Mouse (Mus musculus): ENCODE measurements around the gene Lin52. TPM values are rescaled to one million over a fixed set of nuclear protein-coding genes. Genes with fewer than 3 reads are reported as not detected.

Lin52 gene
- polyA plus RNA-seq, 1 experiment from 2014 or later = 20.2 TPM

DNA sequence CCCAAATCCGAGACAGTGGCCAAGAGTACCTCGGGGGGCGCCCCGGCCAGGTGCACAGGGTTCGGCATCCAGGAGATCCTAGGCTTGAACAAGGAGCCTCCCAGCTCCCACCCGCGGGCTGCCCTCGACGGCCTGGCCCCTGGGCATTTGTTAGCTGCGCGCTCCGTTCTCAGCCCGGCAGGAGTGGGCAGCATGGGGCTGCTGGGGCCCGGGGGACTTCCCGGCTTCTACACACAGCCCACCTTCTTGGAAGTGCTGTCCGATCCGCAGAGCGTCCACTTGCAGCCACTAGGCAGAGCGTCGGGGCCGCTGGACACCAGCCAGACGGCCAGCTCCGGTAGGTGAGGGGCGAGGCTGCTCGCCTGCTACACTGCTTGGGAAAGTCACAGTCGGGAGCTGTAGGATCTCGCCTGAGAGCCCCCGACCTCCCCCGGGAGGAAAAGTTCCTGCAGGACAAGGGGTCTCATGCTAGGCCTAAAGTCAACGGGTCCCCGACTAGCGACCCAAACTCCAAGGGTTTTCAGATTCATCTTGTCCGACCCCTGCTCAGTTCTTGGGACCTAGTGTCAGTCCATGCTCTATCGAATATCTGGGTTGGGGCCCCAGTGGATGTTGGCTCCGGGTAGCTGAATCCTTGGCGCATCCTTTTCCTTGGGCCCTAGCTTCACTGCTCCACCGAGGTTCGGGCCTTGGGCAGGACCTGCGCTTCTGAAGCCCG is 118.9 kb downstream of the Lin52 start:
- H3K4me2 ChIP-seq = no peak overlapping the region
- WGBS = 2% methylated on average over 40 of the region's 40 CpGs
- H3K4me1 ChIP-seq (replicated peaks; ENCODE audit: control insufficient read depth, insufficient read depth, low read length) = 0 out of 2 replicates have a peak, but pooled peaks cover 3% of the 10 kb centered on the region
- no peaks in the 10 kb centered on the region for H3K36me3 ChIP-seq (ENCODE audit: control insufficient read depth, insufficient read depth, low read length)
- no peaks in the 10 kb centered on the region for H3K9me3 ChIP-seq (ENCODE audit: control insufficient read depth, low read length)
- no peak for ATAC-seq (replicated peaks; ENCODE audit: low FRiP score)
- peaks cover 78% of the 10 kb centered on the region for H3K27me3 ChIP-seq (replicated peaks; ENCODE audit: control insufficient read depth, insufficient read depth, low read length)
- H3K9ac ChIP-seq (ENCODE audit: low read depth, low read length) = no peak overlapping the region
- H3K27ac ChIP-seq (ENCODE audit: low read depth, low read length) = no peak overlapping the region
- no peak for DNase-seq (ENCODE audit: low spot score)
- no peak overlapping the region for H3K4me3 ChIP-seq (ENCODE audit: low read depth, low read length)

DNA sequence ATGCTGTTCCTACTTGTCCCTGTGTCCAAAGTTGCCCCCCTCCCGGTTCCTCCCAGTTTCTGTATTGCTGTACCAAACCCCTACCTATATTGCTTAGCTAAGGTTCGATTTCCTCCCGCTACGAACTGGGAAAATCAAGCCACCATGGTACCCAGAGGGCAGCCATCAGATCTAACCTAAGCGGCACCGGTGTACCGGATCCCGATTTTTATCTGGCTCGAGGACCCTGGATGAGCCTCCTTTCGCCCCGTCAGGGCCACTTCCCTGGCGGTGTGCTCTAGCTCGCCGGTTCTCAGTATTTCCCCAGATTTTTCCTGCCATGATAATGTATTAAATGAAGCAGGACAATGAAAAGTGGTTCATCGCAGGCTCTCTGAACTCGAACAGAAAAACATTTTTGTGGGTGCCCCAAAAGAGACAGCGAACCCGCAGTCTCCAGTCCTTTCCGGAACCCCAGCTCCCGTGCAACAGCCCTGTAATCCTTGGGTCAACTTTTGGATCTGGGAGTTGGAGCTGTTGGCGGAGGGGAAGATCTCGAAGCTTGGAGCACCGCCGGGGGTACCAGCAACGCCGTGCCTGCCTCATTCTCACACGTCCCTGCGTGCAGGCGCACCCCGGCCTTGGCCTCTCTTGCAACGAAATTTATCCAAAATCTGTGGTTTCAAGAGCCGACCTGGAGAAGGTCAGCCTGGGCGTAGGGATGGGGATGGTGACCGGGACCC is 119.6 kb downstream of the Lin52 start:
- DNase-seq (ENCODE audit: low spot score) (peak; percentile 41), ATAC-seq (replicated peaks; ENCODE audit: low FRiP score) (no peak)
- Histone ChIP-seq H3K27me3 (replicated peaks; ENCODE audit: control insufficient read depth, insufficient read depth, low read length) (peaks cover 80% of the 10 kb centered on the region), H3K9ac (ENCODE audit: low read depth, low read length) (no peak overlapping the region), H3K4me2 (no peak overlapping the region), H3K4me3 (ENCODE audit: low read depth, low read length) (no peak overlapping the region), H3K36me3 (ENCODE audit: control insufficient read depth, insufficient read depth, low read length) (no peaks in the 10 kb centered on the region), H3K9me3 (ENCODE audit: control insufficient read depth, low read length) (no peaks in the 10 kb centered on the region), H3K27ac (ENCODE audit: low read depth, low read length) (no peak overlapping the region), H3K4me1 (replicated peaks; ENCODE audit: control insufficient read depth, insufficient read depth, low read length) (0 out of 2 replicates have a peak, but pooled peaks cover 3% of the 10 kb centered on the region)
- 3% methylated on average over 34 of the region's 34 CpGs for WGBS

- no peak for ATAC-seq (replicated peaks; ENCODE audit: low FRiP score)
Measured at GRCm38 (mm10) chr12:84571466-84572340, 120.5 kb downstream of the Lin52 start.

DNA sequence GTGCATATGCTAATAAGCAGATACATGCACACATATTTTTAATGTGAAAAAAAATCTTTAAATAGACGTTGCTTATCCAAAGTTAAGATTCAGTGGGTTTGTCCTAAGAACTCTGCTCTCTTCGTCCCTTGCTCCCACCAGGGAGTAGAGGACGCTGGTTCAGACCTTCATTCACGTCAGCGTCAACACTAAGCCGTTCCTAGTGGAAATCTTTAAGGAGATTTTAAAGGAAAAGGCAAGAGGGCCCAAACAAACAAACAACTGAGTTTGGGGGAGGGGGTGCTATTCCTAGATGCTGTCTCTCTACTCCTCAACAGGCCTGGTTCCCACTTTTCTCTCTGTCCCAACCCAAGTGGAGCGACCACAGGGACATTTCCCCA is 121.1 kb downstream of the Lin52 start:
- Histone ChIP-seq H3K9ac (ENCODE audit: low read depth, low read length) (no peak overlapping the region), H3K36me3 (ENCODE audit: control insufficient read depth, insufficient read depth, low read length) (no peaks in the 10 kb centered on the region), H3K27me3 (replicated peaks; ENCODE audit: control insufficient read depth, insufficient read depth, low read length) (peaks cover 81% of the 10 kb centered on the region), H3K9me3 (ENCODE audit: control insufficient read depth, low read length) (no peaks in the 10 kb centered on the region), H3K4me3 (ENCODE audit: low read depth, low read length) (no peak overlapping the region), H3K4me2 (no peak overlapping the region), H3K4me1 (replicated peaks; ENCODE audit: control insufficient read depth, insufficient read depth, low read length) (0 out of 2 replicates have a peak, but pooled peaks cover 3% of the 10 kb centered on the region), H3K27ac (ENCODE audit: low read depth, low read length) (no peak overlapping the region)
- DNase-seq (ENCODE audit: low spot score) = no peak
- WGBS = 5% methylated on average over 7 of the region's 7 CpGs
- ATAC-seq (replicated peaks; ENCODE audit: low FRiP score) = no peak

More at GRCm38 (mm10) chr12:84571466-84572340, 120.5 kb downstream of the Lin52 start:
- no peaks in the 10 kb centered on the region for H3K36me3 ChIP-seq (ENCODE audit: control insufficient read depth, insufficient read depth, low read length)
- H3K4me2 ChIP-seq = peak overlapping the region; percentile 12
- peak; percentile 61 for DNase-seq (ENCODE audit: low spot score)
- no peaks in the 10 kb centered on the region for H3K9me3 ChIP-seq (ENCODE audit: control insufficient read depth, low read length)
- 0 out of 2 replicates have a peak, but pooled peaks cover 3% of the 10 kb centered on the region for H3K4me1 ChIP-seq (replicated peaks; ENCODE audit: control insufficient read depth, insufficient read depth, low read length)
- H3K27me3 ChIP-seq (replicated peaks; ENCODE audit: control insufficient read depth, insufficient read depth, low read length) = peaks cover 80% of the 10 kb centered on the region
- H3K9ac ChIP-seq (ENCODE audit: low read depth, low read length) = no peak overlapping the region
- no peak overlapping the region for H3K27ac ChIP-seq (ENCODE audit: low read depth, low read length)
- no peak overlapping the region for H3K4me3 ChIP-seq (ENCODE audit: low read depth, low read length)
- WGBS = 3% methylated on average over 43 of the region's 43 CpGs

DNA sequence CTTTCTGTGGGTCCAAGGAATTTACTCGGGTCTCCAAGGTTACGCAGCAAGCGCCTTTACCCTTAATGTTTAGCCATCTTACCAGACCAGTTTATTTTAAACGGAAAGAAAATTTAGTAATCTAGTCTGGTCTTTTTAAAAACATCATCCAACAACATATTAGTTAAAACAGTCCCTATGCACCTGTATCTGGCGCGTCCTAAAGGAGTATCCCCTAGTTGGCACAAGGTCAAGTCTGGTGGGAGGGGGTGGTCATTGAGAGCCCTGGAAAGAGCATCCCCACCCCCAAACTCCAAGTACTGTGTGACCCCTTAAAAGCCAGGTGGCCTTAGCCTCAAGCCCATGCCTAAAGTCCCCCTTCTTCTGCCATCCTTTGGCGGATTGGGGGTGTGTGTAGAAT is 121.9 kb downstream of the Lin52 start:
- WGBS = 27% methylated on average over 7 of the region's 7 CpGs
- Histone ChIP-seq H3K27me3 (replicated peaks; ENCODE audit: control insufficient read depth, insufficient read depth, low read length) (peaks cover 76% of the 10 kb centered on the region), H3K9ac (ENCODE audit: low read depth, low read length) (no peak overlapping the region), H3K36me3 (ENCODE audit: control insufficient read depth, insufficient read depth, low read length) (no peaks in the 10 kb centered on the region), H3K9me3 (ENCODE audit: control insufficient read depth, low read length) (no peaks in the 10 kb centered on the region), H3K4me1 (replicated peaks; ENCODE audit: control insufficient read depth, insufficient read depth, low read length) (0 out of 2 replicates have a peak, but pooled peaks cover 3% of the 10 kb centered on the region), H3K4me3 (ENCODE audit: low read depth, low read length) (no peak overlapping the region), H3K27ac (ENCODE audit: low read depth, low read length) (no peak overlapping the region), H3K4me2 (no peak overlapping the region)
- no peak for ATAC-seq (replicated peaks; ENCODE audit: low FRiP score)
- DNase-seq (ENCODE audit: low spot score) = no peak

- no peak overlapping the region for H3K9ac ChIP-seq (ENCODE audit: low read depth, low read length)
- no peak overlapping the region for H3K4me3 ChIP-seq (ENCODE audit: low read depth, low read length)
- no peak for ATAC-seq (replicated peaks; ENCODE audit: low FRiP score)
- H3K4me2 ChIP-seq = no peak overlapping the region
- no peak overlapping the region for H3K27ac ChIP-seq (ENCODE audit: low read depth, low read length)
- H3K9me3 ChIP-seq (ENCODE audit: control insufficient read depth, low read length) = no peaks in the 10 kb centered on the region
- no peak for DNase-seq (ENCODE audit: low spot score)
- peaks cover 28% of the 10 kb centered on the region for H3K27me3 ChIP-seq (replicated peaks; ENCODE audit: control insufficient read depth, insufficient read depth, low read length)
- WGBS = 72% methylated on average over 11 of the region's 11 CpGs
- H3K4me1 ChIP-seq (replicated peaks; ENCODE audit: control insufficient read depth, insufficient read depth, low read length) = no peaks in the 10 kb centered on the region
- H3K36me3 ChIP-seq (ENCODE audit: control insufficient read depth, insufficient read depth, low read length) = no peaks in the 10 kb centered on the region
Measured at GRCm38 (mm10) chr12:84577768-84578439, 126.7 kb downstream of the Lin52 start.

GRCm38 (mm10) chr12:84578440-84578770 is 127.2 kb downstream of the Lin52 start:
- no peak for ATAC-seq (replicated peaks; ENCODE audit: low FRiP score)
- H3K4me1 ChIP-seq (replicated peaks; ENCODE audit: control insufficient read depth, insufficient read depth, low read length) = no peaks in the 10 kb centered on the region
- DNase-seq (ENCODE audit: low spot score) = no peak
- WGBS = 52% methylated on average over 5 of the region's 5 CpGs
- peaks cover 23% of the 10 kb centered on the region for H3K27me3 ChIP-seq (replicated peaks; ENCODE audit: control insufficient read depth, insufficient read depth, low read length)
- no peak overlapping the region for H3K27ac ChIP-seq (ENCODE audit: low read depth, low read length)
- no peaks in the 10 kb centered on the region for H3K9me3 ChIP-seq (ENCODE audit: control insufficient read depth, low read length)
- no peaks in the 10 kb centered on the region for H3K36me3 ChIP-seq (ENCODE audit: control insufficient read depth, insufficient read depth, low read length)
- H3K9ac ChIP-seq (ENCODE audit: low read depth, low read length) = no peak overlapping the region
- no peak overlapping the region for H3K4me3 ChIP-seq (ENCODE audit: low read depth, low read length)
- no peak overlapping the region for H3K4me2 ChIP-seq

DNA sequence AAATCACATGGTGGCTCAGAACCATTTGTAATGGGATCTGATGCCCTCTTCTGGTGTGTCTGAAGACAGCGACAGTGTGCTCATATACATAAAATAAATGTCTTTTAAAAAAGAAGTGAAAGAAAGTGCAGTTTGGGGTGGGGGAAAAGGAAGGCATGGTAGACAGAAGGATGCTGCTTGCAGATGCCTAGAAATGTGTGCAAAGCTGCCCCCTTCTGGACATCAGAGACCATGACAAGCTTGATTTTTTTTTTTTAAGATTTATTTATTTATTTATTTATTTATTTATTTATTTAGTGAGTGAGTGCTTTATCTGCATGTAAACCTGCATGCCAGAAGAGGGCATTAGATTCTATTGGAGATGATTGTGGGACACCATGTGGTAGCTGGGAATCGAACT is 130.1 kb downstream of the Lin52 start:
- H3K27ac ChIP-seq (ENCODE audit: low read depth, low read length) = no peak overlapping the region
- H3K4me1 ChIP-seq (replicated peaks; ENCODE audit: control insufficient read depth, insufficient read depth, low read length) = no peaks in the 10 kb centered on the region
- peaks cover 6% of the 10 kb centered on the region for H3K27me3 ChIP-seq (replicated peaks; ENCODE audit: control insufficient read depth, insufficient read depth, low read length)
- no peak for DNase-seq (ENCODE audit: low spot score)
- H3K9ac ChIP-seq (ENCODE audit: low read depth, low read length) = no peak overlapping the region
- WGBS = 90% methylated on average over 2 of the region's 2 CpGs
- no peak for ATAC-seq (replicated peaks; ENCODE audit: low FRiP score)
- H3K4me2 ChIP-seq = no peak overlapping the region
- H3K9me3 ChIP-seq (ENCODE audit: control insufficient read depth, low read length) = no peaks in the 10 kb centered on the region
- H3K36me3 ChIP-seq (ENCODE audit: control insufficient read depth, insufficient read depth, low read length) = no peaks in the 10 kb centered on the region
- no peak overlapping the region for H3K4me3 ChIP-seq (ENCODE audit: low read depth, low read length)

All from liver, embryonic 11.5 days (tissue).